Mouse (Mus musculus): ENCODE results near the gene Ttll5.
A peak's percentile ranks its signal among the peaks of the same experiment; 100 is the strongest.

The Ttll5 gene

DNA sequence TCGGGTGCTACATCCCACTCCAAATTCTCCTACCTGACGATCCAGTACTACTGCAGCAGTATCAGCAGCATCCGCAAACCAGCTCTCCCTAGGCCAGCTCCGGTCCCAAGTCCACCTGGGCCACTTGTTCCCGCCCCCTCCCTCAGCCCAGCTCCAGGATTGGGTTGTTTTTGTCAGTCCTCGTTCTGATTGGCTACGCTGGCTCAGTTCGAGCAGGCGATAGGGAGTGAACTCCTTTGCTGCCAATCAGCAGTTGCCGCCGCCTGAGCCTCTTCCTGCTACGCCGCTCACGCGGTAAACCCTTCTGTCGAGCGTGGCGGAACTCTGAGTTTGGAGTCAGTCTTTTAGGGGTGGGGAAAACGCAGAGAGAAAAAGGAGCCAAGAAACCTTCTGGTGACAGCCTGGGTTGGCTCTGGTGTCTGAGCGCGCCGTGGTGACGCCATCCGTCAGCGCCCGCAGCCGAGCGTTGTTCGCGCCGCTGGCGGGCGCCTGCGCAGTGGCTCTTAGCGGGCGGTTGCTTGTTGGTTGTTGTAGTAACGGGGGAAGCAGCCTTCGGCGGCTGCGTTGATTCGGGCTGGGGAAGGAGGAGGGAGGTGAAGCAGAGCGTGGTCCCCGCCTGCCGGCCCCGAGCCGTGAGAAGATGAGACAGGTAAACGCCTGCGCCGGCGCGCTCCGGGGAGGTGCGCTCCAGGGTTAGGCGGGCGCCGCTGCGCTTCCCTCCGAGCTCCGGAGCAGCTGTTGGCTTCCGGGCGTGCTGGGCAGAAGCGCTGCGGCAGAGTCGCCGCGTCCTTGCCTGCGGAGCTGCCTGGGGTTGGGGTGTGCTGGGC lies at the start of gene Ttll5, which contains the start of gene Erg28:
TSS of gene Ttll5 (plus strand) at position 222 of the 827 bp plus-strand sequence.
TSS of gene Erg28 (minus strand) at position 113 of the 827 bp plus-strand sequence.
- peak; percentile 94 for DNase-seq

DNA sequence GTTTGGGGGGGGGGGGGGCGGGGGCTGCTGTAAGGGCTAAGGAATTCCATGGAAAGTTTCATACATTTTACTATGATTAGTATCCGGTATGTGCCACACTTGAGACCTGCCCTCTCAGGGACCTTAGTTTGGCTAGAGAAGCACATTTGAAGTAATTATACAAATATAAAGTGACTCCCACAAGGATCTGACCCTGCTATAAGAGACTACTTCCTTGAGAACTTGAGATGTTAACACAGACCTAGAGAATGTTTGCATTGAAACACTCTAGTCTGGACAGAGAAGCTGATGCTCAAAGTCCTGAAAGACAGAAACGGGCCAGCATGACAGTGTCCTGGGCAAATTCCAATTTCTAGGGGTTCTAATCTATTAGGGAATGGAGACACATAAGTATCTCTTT lies 45.5 kb upstream of the Ttll5 start:
- no peak for DNase-seq

DNA sequence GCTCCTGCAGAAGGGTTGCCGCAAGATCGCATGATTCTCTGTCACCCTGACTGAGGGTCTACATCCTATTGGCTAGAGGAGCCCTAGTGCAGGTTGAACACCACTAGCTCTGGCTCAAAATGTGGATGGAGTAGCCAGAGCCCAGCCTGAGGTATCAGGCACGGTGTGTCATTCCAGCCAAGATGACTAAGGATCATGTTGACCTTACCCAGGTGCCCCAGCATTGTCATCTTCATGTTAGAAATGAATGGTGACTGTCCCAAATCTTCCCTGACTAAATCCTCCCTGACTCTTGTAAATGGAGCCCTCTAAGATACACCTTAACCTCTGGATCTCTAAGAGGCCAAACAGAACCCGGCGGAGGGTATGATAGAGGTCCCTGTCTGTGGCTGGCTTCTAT lies 44.8 kb upstream of the Ttll5 start:
- no peak for DNase-seq

DNA sequence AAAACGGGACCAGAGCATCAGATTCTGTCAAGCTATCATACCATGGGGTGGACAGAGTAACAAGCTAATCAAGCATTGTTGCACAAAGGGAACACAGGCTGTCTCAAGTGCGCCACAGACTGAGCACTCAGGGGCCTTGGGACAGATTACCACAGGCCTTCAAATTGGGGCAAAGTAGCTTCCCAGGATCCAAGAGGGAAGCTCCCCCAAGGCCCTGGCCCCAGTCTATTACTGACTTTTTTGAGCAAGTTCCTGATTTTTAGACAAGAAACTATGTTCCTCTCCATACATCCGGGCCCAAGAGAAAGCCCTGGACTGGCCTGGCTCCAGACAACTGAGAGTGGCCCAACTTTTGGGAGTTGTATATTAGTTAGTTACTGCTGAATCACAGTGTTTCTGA lies 42.9 kb upstream of the Ttll5 start:
- DNase-seq, result no peak

DNA sequence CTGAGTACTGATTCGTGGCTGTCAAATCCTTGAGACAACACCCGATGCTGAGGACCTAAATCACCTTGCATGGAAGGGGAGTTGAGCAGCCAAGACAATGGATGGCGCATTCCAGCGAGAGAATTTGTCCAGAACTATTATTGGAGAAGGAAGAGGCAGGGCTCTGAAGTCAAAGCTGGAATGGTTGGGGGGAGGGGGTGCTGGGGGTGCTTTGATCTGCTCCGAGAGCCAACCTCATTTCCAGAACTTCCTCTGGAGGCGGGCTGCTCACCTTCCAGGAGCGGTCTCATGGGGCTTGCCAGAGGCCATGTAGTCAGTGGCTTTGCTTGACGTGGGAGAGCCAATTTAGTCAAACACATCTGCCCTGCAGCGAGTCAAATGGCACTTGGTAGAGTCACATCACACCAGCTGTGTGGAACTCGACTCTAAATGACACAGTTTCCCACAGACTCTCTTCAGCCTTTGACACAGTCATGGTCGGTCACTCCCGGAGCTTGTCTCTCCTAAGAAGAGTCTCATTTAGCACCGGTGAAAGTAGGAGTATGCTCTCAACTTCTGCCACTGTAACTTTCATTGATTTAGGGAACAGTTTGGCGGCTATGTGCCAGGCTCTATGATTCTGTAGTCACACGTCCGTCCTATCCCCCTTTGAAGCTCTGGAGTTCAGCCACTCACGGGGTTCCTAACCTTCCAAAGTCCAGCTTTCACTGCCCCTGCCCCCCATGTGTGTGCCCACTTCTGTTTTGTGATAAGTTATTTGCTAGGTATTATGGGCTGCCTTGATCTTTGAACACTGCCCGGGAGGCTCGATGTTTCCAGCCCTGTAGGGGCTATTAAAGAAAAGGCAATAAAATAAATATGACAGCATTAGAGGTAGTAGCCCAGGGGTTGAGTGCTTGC lies 39.3 kb upstream of the Ttll5 start:
- DNase-seq, result no peak

DNA sequence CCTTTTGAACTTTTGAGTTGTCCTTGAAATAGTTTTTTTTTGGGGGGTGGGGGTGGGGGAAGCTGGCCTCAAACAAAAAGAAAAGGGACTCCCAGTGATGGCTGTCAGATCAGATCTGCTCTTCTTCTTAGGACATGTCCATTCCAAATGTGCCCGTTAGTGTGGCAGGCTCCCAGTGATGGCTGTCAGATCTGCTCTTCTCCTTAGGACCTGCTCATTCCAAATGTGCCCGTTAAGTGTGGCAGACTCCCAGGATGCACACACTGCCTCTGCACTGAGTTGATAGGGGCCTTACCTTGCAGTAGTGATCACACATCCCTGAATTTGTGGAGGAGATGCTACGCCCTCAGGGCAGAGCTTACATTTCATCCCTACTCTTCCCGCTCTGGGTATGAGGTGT lies 32.3 kb upstream of the Ttll5 start:
- DNase-seq, result no peak

DNA sequence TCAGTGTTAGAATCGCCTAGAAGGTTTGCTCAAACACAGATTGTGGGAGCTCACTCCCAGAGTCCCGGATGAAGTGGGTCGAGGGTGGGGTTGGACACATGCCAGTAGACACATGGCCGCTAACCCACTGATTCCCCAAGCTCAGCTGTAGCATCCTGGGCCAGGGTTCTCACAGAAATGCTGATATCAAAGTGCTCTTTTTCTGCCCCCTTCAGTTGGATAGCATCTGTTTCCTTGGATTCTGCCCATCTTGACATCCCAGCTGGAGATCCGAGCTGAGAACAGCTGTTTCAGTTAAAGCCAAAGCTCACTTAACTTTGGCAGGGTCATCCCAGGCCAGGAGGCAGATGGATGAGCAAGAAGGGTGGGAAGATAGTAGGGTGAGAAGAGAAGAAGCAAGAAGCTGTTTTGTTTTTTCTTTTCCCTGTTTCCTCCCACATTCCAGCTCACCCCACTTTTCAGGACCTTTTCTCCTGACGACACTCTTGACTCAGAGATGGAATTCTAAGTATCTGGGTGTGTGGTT lies 31.6 kb upstream of the Ttll5 start:
- DNase-seq, result no peak

DNA sequence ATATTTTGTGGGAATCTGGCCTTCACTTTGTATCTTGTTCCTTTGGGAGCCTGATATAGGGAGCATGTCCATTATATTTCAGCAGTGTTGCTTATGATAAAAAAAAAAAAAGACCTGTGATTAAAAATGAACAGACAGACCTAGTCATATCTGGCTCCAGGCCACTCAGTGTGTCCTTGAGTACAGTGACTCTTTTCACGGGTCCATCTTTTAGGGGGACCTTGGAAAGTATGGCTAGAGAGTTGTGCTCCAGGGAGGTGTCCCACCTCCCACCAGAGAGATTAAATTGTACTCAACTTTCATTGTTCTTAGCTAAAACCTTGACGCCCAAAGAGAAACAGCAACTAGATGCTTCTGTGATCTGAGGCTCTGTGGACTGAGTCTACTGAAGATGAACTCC lies 30.4 kb upstream of the Ttll5 start:
- no peak for DNase-seq

DNA sequence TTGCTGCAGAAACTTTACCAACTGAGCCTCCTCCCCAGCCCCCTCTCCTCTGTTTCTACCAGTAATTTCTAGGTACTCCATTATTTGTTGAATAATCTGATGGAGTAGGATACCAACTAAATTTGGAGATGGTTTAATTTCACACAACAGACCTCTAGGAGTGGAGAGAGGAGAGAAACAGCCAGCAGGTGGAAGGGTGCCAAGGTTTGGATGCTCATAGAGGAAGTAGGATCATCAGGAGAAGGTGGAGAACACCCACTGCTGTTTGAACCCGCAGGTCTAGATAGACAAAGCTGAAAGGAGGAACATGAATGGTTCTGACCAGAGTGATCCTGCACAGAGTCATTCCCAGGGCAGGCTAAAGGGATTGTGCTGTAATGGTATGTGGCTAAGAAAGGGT lies 28.9 kb upstream of the Ttll5 start:
- DNase-seq, result no peak

DNA sequence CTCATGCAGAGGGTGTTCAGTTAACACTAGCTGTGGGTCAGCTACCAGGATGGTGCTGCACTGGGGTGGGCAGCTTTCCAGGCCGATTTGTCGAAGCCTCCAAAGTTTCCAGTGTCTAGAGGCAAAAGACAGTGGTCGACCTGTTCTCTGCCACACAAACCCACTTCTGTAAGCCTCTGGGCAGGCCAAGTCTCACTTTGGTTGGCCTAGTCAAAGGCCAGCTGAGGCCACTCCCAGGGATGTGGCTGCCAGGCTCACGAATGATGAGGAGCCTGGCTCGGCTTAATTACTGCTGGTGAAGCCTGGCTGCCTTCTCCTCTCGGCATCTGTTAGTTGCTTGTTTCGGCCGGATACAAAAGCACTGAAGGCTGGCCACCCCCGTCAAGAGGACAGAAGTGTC lies 24.4 kb upstream of the Ttll5 start:
- no peak for DNase-seq

DNA sequence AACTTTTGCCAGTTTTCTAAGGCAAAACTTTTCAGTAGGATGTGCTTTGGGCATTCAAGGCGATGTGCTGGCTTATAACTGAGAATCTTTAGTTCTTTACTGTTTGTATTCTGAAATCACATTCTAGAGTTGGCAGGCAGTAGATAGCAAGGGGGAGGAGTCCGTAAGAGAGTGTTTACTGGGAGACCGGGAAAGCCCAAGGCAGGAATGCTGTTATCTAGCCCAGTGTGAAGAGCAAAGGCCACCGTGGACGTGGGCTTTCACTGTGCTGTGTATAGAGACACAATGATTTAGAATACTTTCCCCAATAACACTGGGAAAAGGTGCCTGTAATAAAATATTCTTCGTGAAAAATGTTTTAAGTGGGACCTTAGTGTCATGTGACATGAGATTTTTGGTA lies 14.7 kb upstream of the Ttll5 start:
- no peak for DNase-seq

DNA sequence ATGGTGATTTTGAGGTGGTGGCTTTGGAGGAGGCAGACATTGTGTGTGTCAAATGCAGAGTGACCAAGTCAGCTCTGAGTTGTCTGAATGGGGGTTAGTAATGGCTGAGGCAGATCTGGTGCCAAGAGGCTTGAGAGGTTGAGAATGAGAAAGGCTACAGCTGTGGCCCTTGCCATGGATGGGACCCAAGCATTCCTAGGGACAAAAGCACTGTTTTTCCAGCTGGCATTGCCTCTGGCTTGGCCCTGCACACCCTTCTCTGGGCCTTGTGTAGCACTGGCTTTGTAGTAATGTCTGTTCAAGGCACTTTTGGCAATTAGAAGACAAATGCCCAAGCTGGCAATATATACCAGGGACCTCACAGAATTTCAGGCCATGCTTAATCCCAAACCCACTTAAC lies 13.5 kb upstream of the Ttll5 start:
- DNase-seq, result no peak

DNA sequence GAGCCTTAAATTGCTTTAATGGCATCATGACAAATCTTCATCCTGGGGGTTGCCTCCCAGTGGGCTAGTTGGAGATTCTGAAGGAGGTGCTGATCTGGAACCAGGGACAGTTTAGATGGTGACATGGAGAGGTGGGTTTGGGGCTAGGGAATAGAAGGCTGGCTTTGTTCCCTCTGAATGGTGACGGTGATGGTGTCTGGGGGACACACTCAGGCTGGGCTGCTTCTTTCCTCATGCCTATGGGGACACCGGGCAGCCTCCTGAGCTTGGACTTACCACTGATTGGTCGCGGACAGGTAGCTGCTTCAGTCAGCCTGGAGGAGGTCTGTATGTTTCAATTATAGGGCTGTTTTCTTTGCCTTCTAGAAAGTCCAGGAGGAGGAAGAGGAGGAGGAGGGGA lies 12.8 kb upstream of the Ttll5 start:
- DNase-seq, result no peak

DNA sequence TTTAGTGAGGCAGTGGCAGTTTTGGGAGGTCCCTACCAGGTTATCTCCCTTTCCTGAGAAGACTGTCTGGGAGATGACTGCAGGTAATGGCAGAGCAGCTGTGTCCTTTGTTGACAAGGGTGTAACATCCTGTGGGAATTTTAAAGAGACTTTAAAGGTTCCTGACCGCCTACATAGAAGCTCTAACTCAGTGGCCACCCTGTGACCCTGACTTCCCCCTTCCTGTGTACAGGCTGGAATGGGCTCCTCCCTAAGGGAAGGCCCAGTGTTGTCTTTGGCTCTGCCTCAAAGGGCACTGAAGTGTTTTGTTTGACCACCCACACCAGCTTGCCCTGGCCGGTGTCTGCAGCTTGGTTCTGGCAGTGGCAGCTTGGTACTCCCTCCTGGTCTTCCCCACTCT lies 10.9 kb upstream of the Ttll5 start:
- no peak for DNase-seq

DNA sequence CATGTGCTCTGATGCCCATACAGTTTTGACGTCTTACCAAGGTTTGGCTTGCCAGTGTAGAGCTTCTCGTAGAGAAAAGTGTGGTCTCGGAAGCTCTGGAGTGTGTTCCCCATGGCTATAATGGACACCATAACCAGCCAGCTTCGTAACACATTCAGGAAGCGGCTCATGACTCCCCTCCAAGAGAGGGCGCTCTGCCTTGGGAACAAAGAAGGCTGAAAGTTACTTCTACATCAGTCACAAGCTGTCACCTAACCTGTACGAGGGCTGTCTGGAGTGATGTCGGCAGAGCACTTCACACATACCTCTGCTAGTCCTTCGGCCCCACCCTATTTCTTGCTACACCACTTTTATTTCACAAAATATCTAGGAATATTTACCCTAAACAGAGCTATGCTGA lies 2.4 kb upstream of the Ttll5 start:
- DNase-seq, result no peak

DNA sequence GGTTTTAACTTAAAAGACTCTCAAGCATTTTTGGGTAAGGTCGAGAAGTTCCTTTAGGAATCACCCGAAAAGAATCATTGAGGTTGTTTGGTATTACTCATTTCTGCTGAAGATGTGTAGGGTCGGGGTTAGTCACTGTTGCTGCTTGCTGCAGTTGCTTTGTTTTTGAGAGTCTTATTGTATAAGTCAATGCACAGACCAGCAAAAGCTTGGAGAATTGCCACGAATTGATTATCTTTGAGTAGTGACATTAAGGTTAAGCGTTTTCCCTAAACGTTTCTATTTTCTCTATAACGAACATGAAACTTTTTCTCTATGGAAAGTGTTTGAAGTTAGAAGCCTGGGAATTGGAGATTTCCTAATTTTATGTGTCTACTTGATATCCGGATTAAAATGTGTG lies 902 bp downstream of the Ttll5 start:
- DNase-seq, result no peak

DNA sequence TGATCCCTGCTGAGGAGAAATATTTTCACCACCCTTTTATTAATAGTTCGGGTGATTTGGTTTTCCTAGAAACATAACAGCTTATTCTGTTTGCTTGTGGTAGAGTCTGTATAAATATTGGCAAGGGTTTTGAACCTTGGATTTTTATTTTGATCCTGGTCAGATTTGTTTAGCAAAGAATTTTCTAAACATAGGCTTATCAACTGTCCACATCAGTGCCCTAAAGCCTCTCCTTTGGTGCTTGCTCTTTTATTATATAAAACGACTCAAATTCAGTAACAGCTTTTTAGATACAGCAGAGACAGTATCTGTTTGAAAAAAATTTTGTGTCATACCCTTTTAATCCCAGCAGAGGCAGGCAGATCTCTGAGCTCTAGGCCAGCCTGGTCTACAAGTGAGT lies 1.4 kb downstream of the Ttll5 start:
- no peak for DNase-seq

DNA sequence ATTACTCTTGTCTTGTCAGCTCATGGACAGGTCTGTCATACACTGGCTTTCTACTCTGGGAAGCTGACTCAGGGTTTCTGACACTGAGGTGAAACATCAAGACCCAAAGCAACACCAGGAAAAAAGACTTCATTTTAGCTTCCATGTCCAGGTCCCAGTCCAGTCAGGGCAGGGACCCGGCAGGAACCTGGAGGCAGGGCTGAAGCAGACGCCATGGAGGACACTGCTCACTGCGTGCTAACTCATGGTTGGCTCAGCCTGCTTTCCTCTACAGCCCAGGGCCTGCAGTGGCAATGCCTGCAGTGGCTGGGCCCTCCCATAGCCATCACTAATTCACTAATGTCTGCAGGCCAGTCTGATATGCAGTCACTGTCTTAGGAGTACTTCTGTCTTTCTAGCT lies 4.4 kb downstream of the Ttll5 start:
- DNase-seq, result no peak

DNA sequence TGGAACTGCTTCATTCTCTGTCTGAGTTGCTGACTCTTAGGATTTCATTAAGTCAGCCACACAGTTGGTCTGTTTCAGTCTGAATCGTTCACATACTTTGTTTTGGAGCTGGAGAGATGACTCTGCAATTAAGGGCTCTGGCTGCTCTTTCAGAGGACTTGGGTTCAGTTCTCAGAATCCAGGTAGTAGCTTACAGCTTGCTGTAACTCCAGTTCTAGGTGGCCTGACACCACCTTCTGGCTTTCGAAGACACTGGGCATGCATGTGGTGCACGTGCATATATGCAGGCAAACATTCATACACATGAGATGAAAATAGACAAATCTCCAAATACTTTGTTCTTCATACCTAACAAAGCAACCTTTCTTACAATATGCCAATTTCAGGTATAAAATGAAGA lies 5.4 kb downstream of the Ttll5 start:
- DNase-seq, result no peak

DNA sequence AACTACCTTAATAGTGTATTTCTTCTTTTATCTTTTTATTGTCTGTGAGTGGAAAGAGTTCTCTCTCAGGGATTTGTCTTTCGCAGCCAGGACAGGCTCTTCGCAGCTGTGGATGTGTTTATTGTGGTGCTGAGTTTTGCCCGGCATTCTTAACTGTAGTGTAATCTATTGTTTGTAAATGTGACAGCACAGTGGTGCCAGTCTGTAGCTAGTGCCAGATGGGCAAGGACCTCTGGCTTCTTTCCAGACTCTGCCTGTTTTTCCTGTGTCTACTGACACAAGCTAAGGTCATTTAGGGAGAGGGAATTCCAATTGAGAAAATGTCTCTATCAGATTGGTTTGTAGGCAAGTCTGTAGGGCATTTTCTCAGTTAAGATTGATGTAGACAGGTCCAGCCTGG lies 6.2 kb downstream of the Ttll5 start:
- no peak for DNase-seq

DNA sequence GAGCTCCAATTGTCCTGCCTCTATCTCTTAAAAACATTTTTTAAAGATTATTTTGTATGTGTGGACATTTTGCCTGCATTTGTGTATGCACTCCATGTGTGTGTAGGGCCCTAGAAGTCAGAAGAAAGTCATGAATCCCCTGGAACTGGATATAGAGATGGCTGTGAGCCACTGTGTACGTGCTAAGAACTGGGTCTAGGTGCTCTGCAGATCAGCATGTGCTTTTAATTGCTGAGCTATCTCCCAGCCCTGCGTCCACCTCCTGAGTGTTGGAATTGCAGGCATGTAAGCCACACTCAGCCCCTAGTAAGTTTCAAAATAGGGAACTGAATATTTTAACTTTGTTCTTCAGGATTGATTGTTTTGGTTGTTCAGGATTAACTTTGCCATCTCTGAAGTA lies 10.1 kb downstream of the Ttll5 start:
- DNase-seq, result no peak

DNA sequence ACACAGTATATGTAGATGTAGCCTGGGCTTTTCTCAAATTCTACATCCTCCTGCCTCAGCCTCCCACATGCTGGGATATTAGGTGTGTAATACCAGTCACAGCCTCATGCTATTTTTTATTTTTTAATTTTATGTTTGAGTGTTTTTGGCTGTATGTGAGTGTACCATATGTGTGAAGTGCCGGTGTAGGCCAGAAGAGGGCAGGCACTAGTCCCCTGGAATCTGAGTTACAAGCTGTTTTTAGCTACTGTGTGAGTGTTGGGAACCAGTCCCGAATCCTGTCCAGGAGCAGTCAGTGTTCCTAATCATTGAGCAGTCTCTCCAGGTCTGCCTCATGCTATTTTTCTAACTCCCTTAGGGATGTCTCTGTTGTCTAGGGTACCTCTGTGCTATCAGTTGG lies 13.3 kb downstream of the Ttll5 start:
- DNase-seq, result no peak

DNA sequence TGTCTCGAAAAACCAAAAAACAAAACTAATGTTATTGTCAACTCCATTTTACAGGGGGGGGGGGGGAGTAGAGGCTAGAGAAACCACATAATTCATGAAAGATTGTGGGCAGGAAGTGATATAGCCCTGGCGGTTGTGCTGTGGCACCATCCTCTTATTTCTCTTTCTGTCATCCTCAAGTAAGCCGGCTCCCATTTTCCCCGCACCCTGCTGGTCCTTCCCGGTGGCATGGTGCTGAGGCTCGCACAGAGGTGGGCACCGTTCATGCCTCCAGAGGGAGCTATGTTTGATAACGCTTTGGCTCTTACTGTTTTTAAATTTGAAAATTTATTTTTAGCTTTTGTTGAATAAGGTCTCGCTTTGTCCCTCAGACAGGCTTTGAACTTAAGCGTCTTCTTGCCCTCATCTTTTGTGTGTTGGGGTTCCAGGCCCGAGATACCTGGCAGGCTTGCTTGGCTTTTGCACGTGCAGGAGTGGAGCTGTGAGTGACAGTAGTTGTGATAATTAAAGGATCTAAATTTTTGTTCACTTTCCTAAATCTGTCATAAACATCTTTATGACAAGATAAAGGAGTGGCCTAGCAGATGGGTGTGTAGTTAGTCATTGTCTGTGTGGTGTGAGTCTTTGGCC lies 15.0 kb downstream of the Ttll5 start:
- DNase-seq, result peak; percentile 58
